Mouse (Mus musculus): ENCODE results near the gene Gatc. TPM values are rescaled to one million over a fixed set of nuclear protein-coding genes. Genes with fewer than 3 reads are reported as not detected.
A peak's percentile ranks its signal among the peaks of the same experiment; 100 is the strongest.
"Not testable (repeated sequence)": the region's sequence is repeated elsewhere in the genome, so short reads cannot be mapped to it uniquely, and the experiment has no call there.

Gene Gatc
- 23.4 and 23.9 TPM in 2 replicates for polyA plus RNA-seq (2015; fragmentation: Nextera tagmentation; extraction: Ambion mirVana)

DNA sequence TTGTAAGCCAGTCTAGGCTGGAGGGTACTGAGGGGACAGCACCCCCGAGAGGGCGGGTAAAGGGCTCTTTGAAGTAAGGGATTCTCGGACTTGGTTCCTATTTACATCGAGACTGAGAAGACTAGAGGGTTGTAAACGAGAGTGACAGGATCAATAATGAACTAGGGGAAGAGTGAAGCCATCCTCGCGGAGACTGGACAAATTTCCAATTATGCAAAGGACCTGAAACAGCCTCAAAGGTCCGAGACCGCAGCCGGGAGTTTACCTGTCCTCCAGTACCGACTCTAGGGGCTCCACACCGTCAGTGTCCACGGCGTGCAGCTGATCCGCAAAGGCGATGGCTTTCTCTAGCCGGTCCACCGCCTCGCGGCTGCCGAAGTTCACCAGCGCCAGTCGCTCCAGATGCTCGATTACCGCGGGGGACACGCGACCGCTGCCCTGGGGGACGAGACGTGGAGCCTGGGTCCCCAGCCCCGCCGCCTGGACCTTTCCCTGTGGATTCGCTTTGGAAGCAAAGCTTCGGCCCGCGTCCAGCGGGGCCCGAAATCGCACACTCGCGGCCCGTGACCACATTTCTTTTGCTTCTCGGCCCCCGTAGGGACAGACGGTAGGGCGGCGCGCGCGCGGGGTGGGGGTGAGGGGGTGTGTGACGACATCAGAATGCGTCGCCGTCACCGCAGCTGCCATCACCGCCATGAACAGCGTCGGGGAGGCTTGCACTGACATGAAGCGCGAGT is at the start of gene Gatc, which contains the start of gene Triap1:
Gene Gatc, minus strand, starts transcription at position 602 of the 737 bp plus-strand sequence.
Gene Triap1, plus strand, starts transcription at position 649 of the 737 bp plus-strand sequence.
- Histone ChIP-seq H3K4me2 (ENCODE audit: low read depth, low read length) (peak within 1 kb of the TSS; percentile 73), H3K36me3 (ENCODE audit: control insufficient read depth, insufficient read depth, low read length) (peaks cover 20% of the 10 kb centered on the region), H3K9me3 (ENCODE audit: control insufficient read depth, low read length) (no peaks in the 10 kb centered on the region), H3K27ac (ENCODE audit: low read length) (peak within 1 kb of the TSS; percentile 87), H3K27me3 (replicated peaks; ENCODE audit: control insufficient read depth, insufficient read depth, low read length) (no peaks in the 10 kb centered on the region), H3K4me3 (ENCODE audit: low read length) (peak within 1 kb of the TSS; percentile 94), H3K4me1 (ENCODE audit: control insufficient read depth, insufficient read depth, low read length) (peaks cover 10% of the 10 kb centered on the region), H3K9ac (ENCODE audit: low read depth, low read length) (peak within 1 kb of the TSS; percentile 96)
- peak; percentile 94 for ATAC-seq
- WGBS, result under 1% methylated on average over 62 of the region's 62 CpGs

DNA sequence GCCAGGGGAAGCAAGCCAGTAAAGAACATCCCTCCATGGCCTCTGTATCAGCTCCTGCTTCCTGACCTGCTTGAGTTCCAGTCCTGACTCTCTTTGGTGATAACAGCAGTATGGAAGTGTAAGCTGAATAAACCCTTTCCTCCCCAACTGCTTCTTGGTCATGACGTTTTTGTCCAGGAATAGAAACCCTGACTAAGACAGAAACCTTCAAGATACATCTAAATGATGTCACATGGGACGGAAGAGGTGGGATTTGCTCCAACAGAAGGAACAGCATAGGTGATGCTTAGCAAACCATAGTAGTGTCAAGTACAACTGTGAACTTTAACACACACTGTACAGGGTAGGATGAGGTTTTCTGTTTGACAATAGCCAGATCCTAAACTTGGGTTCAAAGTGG is 37.9 kb upstream of the Gatc start:
- 77% methylated on average over 2 of the region's 2 CpGs for WGBS
- ATAC-seq; H3K4me2 ChIP-seq (ENCODE audit: low read depth, low read length); H3K9ac ChIP-seq (ENCODE audit: low read depth, low read length); H3K4me3 ChIP-seq (ENCODE audit: low read length); H3K4me1 ChIP-seq (ENCODE audit: control insufficient read depth, insufficient read depth, low read length); H3K27ac ChIP-seq (ENCODE audit: low read length); H3K27me3 ChIP-seq (replicated peaks; ENCODE audit: control insufficient read depth, insufficient read depth, low read length); H3K9me3 ChIP-seq (ENCODE audit: control insufficient read depth, low read length); H3K36me3 ChIP-seq (ENCODE audit: control insufficient read depth, insufficient read depth, low read length): not testable (repeated sequence)

DNA sequence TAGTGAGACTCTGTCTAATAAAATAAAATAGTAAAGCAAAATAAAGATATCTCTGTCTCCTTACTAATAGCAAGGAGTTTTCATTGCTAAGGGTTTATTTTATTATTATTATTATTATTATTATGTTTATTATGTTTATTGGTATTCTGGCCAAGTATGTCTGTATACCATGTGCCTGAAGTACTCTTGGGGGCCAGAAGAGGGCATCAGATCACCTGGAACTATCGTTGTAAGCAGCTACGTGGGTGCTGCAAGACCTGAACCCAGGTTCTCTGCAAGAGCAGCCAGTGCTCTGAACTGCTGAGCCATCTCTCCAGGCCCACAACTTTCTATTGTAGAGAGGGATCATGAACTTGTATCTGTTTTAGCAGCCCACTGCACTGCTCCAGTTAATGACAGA is 34.5 kb upstream of the Gatc start:
- Histone ChIP-seq H3K36me3 (ENCODE audit: control insufficient read depth, insufficient read depth, low read length) (no peaks in the 10 kb centered on the region), H3K27ac (ENCODE audit: low read length) (no peak overlapping the region), H3K4me1 (ENCODE audit: control insufficient read depth, insufficient read depth, low read length) (peaks cover 3% of the 10 kb centered on the region; the same call in 1 of the 2 replicates), H3K9me3 (ENCODE audit: control insufficient read depth, low read length) (no peaks in the 10 kb centered on the region), H3K27me3 (replicated peaks; ENCODE audit: control insufficient read depth, insufficient read depth, low read length) (no peaks in the 10 kb centered on the region), H3K9ac (ENCODE audit: low read depth, low read length) (no peak overlapping the region), H3K4me2 (ENCODE audit: low read depth, low read length) (no peak overlapping the region), H3K4me3 (ENCODE audit: low read length) (no peak overlapping the region)
- no peak for ATAC-seq
- WGBS, result 91% methylated on average over 2 of the region's 2 CpGs

DNA sequence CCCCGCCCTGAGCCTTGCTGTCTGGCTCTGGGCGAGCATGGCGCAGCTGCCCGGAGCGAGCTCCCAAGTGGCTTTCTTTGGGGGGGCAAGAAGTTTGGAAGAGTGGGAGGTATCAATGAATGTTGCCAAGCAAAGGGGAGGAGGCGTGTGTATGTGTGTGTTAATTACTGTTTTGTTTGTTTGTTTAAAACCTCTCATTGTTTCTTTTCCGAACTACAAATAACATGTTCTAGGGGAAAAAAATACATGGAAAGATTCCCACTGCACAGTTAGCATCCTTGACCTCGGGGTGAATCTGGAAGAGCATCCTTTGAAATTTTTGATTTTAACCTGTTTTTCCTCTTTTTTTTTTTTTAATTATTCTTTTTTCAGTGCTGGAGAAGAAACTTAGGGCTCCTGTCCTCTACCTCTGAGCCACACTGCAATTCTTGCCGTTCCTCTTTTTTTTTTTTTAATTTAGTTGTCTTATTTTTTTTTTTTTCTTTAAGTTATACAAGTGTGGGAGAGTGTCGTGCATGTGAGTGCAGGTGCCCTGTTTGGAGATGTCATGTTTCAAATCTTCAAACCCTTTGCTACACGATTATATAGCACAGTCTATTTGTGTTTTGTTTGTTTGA is 33.3 kb upstream of the Gatc start:
- peak overlapping the region; percentile 26 for H3K4me3 ChIP-seq (ENCODE audit: low read length)
- 23% methylated on average over 11 of the region's 11 CpGs for WGBS
- no peak for ATAC-seq
- no peak overlapping the region for H3K27ac ChIP-seq (ENCODE audit: low read length)
- H3K27me3 ChIP-seq (replicated peaks; ENCODE audit: control insufficient read depth, insufficient read depth, low read length), result no peaks in the 10 kb centered on the region
- no peaks in the 10 kb centered on the region for H3K9me3 ChIP-seq (ENCODE audit: control insufficient read depth, low read length)
- H3K4me2 ChIP-seq (ENCODE audit: low read depth, low read length), result peak overlapping the region; percentile 49
- peaks cover 3% of the 10 kb centered on the region; the same call in 1 of the 2 replicates for H3K4me1 ChIP-seq (ENCODE audit: control insufficient read depth, insufficient read depth, low read length)
- H3K36me3 ChIP-seq (ENCODE audit: control insufficient read depth, insufficient read depth, low read length), result no peaks in the 10 kb centered on the region
- peak overlapping the region; percentile 50; the same call in 1 of the 2 replicates for H3K9ac ChIP-seq (ENCODE audit: low read depth, low read length)

DNA sequence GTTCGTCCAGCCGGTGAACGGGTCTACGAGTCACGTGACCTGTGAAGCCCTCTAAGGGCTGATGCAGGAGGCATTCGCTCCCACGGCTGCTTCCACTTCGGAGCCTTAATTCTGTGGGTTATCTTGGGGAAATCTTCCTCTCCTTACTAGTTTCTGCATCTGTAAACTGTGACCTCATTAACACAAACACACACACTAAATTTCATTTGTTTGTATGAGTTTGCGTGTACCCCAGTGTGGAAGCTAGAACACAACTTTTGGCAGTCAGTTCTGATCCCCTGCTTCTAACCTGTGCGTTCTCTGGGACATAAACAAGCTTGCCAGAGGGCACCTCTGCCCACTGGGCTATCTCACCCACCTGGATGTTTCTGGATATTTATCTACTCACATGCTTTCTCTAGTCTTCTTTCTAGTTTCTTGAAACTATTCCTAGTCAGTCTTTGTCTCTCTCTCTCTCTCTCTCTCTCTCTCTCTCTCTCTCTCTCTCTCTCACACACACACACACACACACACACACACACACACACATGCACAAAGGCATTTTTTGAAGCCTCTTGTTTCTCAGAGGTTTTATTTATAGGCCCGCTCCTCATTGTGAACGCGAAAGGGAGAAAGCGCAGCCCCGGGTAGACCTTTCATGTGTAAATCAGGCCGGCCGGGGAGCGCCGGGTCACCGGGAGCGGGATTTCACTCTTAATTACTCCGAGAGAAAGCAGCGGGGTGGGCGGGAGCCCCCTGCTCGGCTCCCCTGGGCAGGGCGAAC is 32.6 kb upstream of the Gatc start:
- Histone ChIP-seq H3K9ac (ENCODE audit: low read depth, low read length) (peak overlapping the region; percentile 50; the same call in 1 of the 2 replicates), H3K36me3 (ENCODE audit: control insufficient read depth, insufficient read depth, low read length) (no peaks in the 10 kb centered on the region), H3K4me2 (ENCODE audit: low read depth, low read length) (peak overlapping the region; percentile 49), H3K4me3 (ENCODE audit: low read length) (peak overlapping the region; percentile 26), H3K4me1 (ENCODE audit: control insufficient read depth, insufficient read depth, low read length) (peaks cover 3% of the 10 kb centered on the region; the same call in 1 of the 2 replicates), H3K27me3 (replicated peaks; ENCODE audit: control insufficient read depth, insufficient read depth, low read length) (no peaks in the 10 kb centered on the region), H3K27ac (ENCODE audit: low read length) (no peak overlapping the region), H3K9me3 (ENCODE audit: control insufficient read depth, low read length) (no peaks in the 10 kb centered on the region)
- no peak for ATAC-seq
- WGBS, result 25% methylated on average over 26 of the region's 26 CpGs

DNA sequence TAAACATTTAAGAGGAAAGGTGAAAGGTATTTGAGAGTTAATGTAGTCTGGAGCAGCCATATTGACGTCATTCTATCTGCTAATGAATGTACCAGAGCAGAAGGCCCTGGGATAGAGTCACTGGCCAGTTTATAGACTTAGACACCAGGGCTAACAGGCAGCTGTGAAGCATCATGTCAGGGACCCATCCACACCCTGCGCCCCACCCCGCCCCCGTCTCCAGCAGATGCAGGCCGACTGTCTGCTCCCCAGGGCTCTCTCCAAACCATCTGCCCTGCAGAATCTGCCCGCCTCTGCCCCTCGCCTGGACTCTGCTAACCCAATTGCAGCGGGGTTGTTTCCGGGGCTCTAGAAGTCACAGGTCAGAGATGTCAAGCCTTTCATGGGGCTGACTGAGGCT is 30.8 kb upstream of the Gatc start:
- no peaks in the 10 kb centered on the region for H3K36me3 ChIP-seq (ENCODE audit: control insufficient read depth, insufficient read depth, low read length)
- no peaks in the 10 kb centered on the region for H3K27me3 ChIP-seq (replicated peaks; ENCODE audit: control insufficient read depth, insufficient read depth, low read length)
- WGBS, result 41% methylated on average over 9 of the region's 9 CpGs
- no peak overlapping the region for H3K4me3 ChIP-seq (ENCODE audit: low read length)
- no peak overlapping the region for H3K9ac ChIP-seq (ENCODE audit: low read depth, low read length)
- no peaks in the 10 kb centered on the region for H3K9me3 ChIP-seq (ENCODE audit: control insufficient read depth, low read length)
- no peak overlapping the region for H3K4me2 ChIP-seq (ENCODE audit: low read depth, low read length)
- no peak for ATAC-seq
- peaks cover 3% of the 10 kb centered on the region; the same call in 1 of the 2 replicates for H3K4me1 ChIP-seq (ENCODE audit: control insufficient read depth, insufficient read depth, low read length)
- no peak overlapping the region for H3K27ac ChIP-seq (ENCODE audit: low read length)

DNA sequence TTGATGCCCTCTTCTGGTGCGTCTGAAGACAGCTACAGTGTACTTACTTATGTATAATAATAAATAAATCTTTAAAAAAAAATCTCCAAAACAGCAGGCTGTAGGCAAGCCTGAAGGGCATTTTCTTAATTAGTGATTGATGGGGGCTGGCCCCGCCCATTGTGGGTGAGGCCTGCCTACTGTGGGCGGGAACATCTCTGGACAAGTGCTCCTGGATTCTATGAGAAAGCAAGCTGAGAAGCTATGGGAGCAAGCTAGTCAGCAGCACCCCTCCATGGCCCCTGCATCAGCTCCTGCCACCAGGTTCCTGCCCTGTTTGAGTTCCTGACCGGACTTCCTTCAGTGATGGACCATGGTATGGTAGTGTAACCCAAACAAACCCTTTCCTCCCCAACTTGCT is 23.8 kb upstream of the Gatc start:
- no peak overlapping the region for H3K4me3 ChIP-seq (ENCODE audit: low read length)
- WGBS, result 84% methylated on average over 4 of the region's 4 CpGs
- H3K9me3 ChIP-seq (ENCODE audit: control insufficient read depth, low read length), result no peaks in the 10 kb centered on the region
- H3K27ac ChIP-seq (ENCODE audit: low read length), result no peak overlapping the region
- no peaks in the 10 kb centered on the region for H3K4me1 ChIP-seq (ENCODE audit: control insufficient read depth, insufficient read depth, low read length)
- no peak for ATAC-seq
- no peak overlapping the region for H3K9ac ChIP-seq (ENCODE audit: low read depth, low read length)
- H3K4me2 ChIP-seq (ENCODE audit: low read depth, low read length), result no peak overlapping the region
- H3K27me3 ChIP-seq (replicated peaks; ENCODE audit: control insufficient read depth, insufficient read depth, low read length), result no peaks in the 10 kb centered on the region
- no peaks in the 10 kb centered on the region for H3K36me3 ChIP-seq (ENCODE audit: control insufficient read depth, insufficient read depth, low read length)

DNA sequence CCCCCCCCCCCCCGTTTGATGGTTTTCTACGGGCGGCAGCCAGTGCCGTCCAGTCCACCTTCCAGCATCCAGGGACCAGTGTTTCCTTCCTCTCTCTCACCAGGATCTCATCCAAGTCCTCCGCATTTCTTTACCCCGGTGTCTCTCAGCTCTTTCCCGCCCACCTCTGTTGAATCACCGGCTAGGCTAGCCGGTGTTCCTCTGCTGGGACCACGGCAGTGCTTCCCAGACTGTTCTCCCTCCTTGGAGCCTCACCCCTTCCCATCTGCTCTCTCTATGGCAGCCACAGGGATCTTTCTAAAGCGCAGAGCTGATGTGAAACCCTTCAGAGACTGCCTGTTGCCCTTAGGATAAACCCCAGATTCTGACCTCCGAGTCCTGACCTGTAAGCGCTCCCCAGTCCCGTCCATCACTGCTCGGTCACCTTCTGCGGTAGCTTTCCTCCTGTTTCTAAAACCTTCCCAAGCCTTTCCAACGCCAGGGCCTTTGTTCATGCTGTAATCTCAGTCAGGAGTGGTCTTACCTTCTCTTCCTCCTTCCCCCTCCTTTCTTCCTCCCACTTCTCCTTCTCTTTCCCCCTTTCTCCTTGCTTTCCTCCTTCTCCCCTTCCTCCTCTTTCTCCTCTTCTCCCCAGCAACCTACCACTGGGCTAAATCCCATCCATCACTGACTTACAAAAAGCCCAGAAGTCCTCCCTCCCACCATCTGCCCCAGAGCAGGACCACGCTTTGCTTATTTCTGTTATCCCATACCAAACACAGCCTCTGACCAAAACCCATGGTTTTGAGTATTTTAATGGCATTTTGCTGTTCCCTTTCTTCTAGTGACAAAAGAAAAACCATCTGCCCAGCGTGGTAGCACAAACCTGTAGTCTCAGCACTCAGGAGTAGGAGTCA is 22.1 kb upstream of the Gatc start:
- Histone ChIP-seq H3K9me3 (ENCODE audit: control insufficient read depth, low read length) (no peaks in the 10 kb centered on the region), H3K4me3 (ENCODE audit: low read length) (no peak overlapping the region), H3K4me1 (ENCODE audit: control insufficient read depth, insufficient read depth, low read length) (no peaks in the 10 kb centered on the region), H3K4me2 (ENCODE audit: low read depth, low read length) (no peak overlapping the region), H3K27ac (ENCODE audit: low read length) (no peak overlapping the region), H3K9ac (ENCODE audit: low read depth, low read length) (no peak overlapping the region), H3K27me3 (replicated peaks; ENCODE audit: control insufficient read depth, insufficient read depth, low read length) (no peaks in the 10 kb centered on the region), H3K36me3 (ENCODE audit: control insufficient read depth, insufficient read depth, low read length) (no peaks in the 10 kb centered on the region)
- ATAC-seq, result no peak
- 27% methylated on average over 19 of the region's 19 CpGs for WGBS

Data from intestine, embryonic 16.5 days (tissue).